Mouse (Mus musculus) T-helper 17 cell (primary cell): ENCODE results near the gene Fam71b.

Source experiments
- in situ Hi-C, 2 experiments: fragments of 300-600 bp; cut with MboI, MseI; formaldehyde crosslinking; loops; 1 replicate in 1 of 2; 2 replicates in 1 of 2; pipeline ENCODE4 v1.15.1; 2025; ENCODE audit warnings: high pct_unique_total_duplicates in 2 of 2

The Fam71b gene

GRCm38 (mm10) chr11:46396167-46396859 is at the start of gene Fam71b:
Fam71b (plus strand) TSS chr11:46396559.
- in situ Hi-C loops, result no loop called here

DNA sequence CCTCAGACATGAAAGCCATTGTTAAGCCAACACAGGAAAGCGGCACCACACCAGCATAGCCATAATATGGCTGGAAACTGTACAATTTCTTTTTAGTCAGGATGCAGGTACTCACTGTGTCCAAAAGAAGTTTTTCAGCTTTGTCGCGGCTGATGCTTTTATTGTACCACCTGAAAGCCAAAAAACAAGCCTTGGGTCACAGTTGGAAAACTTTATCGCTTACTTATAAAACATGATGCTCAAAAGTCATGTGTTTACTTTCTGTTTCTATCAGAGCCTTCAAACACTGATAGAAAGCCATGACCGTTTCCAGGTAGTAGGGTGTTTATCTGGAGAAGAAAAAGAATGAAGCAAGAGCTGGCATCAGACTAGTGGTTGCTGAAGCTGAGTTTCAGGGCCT is 48.6 kb upstream of the Fam71b start:
- in situ Hi-C loops, result no loop called here

- in situ Hi-C loops, result no loop called here
These were observed 47.9 kb upstream of the Fam71b start for GRCm38 (mm10) chr11:46348416-46348815.

DNA sequence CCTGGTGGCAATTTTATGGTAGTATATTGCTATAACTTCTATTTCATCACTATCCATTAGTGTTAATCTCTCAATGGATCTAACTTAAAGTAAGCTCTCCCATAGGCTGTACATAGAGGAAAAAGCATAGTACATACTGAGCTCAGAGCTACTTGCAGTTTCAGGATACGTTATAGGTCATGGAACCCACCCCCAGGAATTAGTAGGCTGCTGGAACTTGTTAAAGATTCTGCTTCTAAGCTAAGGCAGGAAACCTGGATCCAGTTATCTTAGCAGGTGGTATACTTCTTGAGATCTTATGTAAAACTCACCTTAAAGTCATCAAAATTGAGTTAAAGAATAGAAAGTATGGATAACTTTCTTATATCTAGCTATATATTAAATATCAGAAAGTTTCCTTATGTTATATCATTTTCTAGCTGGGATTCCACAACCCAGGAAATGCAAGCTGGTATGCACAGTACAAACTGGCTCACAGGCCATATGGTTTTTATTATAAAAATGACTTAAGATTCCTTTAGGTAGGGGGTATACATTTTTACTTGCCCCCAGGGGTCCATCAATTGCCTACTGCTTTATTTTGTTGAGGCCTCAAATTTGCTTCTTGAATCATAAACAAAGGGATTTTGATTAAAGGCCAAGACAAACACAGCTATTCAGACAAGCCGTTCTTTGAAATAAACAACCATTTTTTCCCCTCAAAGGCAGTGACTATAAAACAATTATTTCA is 46.5 kb upstream of the Fam71b start:
- in situ Hi-C loops, result no loop called here

- in situ Hi-C loops, result no loop called here
These were observed 38.0 kb upstream of the Fam71b start for GRCm38 (mm10) chr11:46358369-46358768.

DNA sequence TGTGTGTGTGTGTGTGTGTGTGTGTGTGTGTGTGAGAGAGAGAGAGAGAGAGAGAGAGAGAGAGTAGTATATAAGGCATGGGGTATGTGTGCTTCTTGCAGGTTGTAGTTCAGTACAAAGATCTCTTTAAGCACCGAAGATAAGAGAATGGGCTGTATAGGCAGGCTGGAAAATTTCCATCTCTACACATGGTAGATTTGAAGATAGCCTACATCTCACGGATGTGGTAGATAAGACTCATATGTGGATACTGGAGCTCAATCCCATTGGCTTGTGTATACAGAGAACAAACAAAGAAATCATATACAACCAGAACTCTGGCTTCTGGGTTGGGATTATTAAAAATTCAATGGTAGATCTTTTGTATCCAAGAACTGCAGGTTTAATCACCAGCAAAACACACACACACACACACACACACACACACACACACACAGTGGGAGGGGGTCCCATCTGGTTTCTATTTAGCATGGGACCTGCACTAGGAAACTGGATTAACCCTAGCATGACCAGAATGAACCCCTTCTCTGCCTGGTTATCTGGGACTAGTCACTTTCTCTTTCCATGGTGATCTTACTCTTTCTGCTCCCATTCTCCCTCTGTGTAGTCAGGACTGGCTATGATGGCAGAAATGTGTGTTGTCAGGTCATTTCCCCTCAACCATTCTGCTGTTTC is 35.2 kb upstream of the Fam71b start:
- in situ Hi-C loops, result no loop called here

GRCm38 (mm10) chr11:46362061-46363022 is 34.0 kb upstream of the Fam71b start:
- in situ Hi-C loops, result no loop called here

DNA sequence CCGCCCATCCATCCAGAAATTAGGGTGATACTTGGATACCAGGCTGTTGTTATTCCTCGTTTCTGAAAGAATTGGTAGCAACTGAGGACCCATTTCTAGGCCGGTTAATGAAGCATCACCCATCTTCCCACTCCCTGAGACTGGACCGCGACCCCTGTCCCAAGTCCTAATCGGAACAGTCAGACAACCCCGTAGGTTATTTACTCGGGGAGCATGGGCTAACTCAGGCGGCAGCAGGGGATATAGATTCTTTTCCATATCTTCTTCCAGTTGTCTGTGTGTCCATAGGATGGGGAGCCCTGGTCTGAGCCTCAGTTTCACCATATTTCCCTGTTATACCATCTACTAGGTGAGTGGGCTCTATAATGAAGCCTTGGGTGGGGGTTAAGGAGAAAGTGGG is 32.5 kb upstream of the Fam71b start:
- in situ Hi-C loops, result no loop called here

DNA sequence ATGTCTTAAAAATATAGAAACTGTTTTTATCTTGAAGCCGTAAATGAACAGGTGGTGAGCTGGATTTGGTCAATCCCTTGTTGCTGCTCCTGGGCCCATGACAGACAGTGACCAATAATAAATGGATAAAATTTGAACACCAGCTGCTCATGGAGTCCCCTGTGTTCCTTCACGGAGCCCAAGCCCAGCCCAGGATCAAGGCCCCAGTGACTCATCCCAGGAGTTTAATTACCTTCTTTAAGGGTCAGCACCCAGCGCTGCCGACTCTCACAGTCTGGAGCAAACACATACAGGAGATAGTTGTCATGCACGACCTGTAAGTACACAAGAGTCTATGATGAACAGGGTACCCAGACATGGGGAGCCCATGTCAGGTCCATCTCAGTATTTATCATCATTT is 30.6 kb upstream of the Fam71b start:
- in situ Hi-C loops, result no loop called here

- in situ Hi-C loops, result no loop called here
These were observed 30.0 kb upstream of the Fam71b start for GRCm38 (mm10) chr11:46366357-46366756.

- in situ Hi-C loops, result no loop called here
These were observed 25.9 kb upstream of the Fam71b start for GRCm38 (mm10) chr11:46370457-46370856.

GRCm38 (mm10) chr11:46371250-46371649 is 25.1 kb upstream of the Fam71b start:
- in situ Hi-C loops, result no loop called here

DNA sequence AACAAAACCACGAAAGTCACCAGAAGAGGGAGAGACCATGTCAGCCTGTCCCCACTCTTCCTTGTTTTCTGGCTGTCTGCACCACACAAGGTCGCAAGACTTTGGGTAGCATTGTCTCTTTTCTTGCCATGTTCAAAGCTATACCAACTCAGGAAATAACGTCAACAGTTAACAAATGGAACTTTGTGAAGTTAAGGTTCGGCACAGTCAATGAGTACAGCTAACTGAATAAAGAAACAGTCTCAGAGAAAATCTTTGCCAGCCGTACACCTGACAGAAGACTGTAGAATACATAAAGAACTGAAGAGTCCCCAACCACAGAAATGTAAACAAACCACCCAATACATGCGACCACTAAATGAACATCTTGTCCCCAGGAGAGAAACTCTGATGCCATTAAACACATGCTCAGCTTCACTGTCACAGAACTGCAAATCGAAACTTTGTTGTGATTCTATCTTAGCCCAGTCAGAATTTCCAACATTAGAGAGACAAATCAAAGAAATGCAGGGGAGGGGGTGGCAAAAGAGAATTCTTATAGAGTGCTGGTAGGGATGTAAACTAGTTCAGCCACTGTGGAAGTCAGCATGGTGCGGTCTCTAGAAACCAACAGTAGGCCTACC is 23.9 kb upstream of the Fam71b start:
- in situ Hi-C loops, result no loop called here

DNA sequence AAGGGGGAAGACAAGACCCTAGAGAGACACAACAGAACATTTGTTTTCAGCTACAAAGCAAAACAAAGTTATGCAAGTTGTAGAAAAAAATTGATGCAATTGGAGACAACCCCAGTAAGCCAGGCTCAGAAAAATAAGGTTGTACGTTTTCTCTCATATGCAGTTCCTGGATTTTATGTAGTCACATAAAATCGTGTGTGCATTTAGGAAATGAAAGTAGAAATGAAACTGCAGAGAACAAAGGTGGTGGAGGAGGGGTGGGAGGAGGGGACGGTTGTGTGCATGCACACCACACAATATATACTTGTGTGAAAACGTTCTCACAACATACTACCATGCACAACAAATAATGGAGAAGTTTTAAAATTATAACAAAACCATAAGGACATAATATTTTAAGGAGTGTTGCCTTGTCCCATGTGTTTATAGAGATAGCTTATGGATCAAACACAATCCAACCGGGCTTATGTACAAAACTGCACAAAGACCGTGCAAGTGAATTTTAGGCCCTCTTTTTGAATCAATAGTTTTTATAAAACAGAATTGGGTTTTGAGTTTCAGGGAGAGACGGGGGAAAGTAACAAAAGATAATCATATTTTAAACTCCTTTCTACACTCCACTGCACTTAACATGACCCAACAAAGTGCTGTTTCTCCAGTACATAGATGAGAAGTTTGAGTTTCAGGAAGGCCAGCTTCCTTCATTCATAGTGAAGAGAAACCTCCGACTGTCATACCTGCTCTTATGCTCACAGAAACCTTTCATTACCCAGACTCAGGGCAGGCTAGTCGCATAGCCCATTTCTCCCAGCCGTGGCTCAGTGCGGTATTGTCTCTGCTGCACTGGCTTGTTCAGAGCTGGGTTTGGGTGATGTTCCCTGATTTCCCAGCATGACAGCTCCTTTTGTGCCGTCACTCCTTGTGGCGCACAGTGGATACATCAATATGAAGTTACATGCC is 23.0 kb upstream of the Fam71b start:
- in situ Hi-C loops, result no loop called here

GRCm38 (mm10) chr11:46375015-46375414 is 21.3 kb upstream of the Fam71b start:
- in situ Hi-C loops, result no loop called here

DNA sequence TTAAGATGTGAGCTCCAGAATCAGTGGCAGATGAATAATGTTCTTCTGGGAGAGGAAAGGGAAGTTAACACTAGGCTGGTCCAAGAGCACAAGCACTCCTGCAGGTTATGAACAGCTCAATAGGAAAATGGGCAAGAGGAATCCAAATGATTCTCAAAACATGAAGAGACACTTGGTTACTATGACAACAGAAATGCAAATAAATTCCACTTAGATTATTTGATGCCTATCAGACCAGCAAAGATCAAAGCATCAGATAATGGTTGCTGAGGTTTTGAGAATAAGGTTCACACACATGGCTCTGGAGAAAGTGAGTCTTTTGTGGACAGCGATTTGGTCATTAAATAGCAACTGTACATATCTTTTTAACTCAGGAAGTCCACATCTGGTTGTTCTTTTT is 19.0 kb upstream of the Fam71b start:
- in situ Hi-C loops, result no loop called here

GRCm38 (mm10) chr11:46377819-46378782 is 18.3 kb upstream of the Fam71b start:
- in situ Hi-C loops, result no loop called here

GRCm38 (mm10) chr11:46380097-46380675 is 16.2 kb upstream of the Fam71b start:
- in situ Hi-C loops, result loop anchor here in 1 of 2 experiments (5.0 kb wide), 1 partner anchor 52 kb away; no protein-coding TSS in a partner anchor
